Mouse (Mus musculus) v-Abl transformed pro-B cells (cell line): ENCODE results near the gene Gtf2h4.

Experiments
- in situ Hi-C, 2 experiments: fragments of 400-800 bp; cut with MboI; formaldehyde crosslinking; loops; one replicate each; pipeline ENCODE4 v1.15.1; 2025; ENCODE audit not compliant: unreplicated experiment in 2 of 2

The Gtf2h4 gene

GRCm38 (mm10) chr17:35673416-35674035 is at the start of gene Gtf2h4:
Gene Gtf2h4, minus strand, starts transcription at chr17:35673739.
- in situ Hi-C loops = no loop called here

- in situ Hi-C loops = loop anchor here (10.0 kb wide), 2 partner anchors 87 to 137 kb away; no protein-coding TSS in a partner anchor
Measured at GRCm38 (mm10) chr17:35721676-35722075, 48.1 kb upstream of the Gtf2h4 start.

- in situ Hi-C loops = loop anchor here (10.0 kb wide), 2 partner anchors 86 to 136 kb away; no protein-coding TSS in a partner anchor
Measured at GRCm38 (mm10) chr17:35720340-35720727, 46.8 kb upstream of the Gtf2h4 start.

- in situ Hi-C loops = loop anchor here (5.0 to 10.0 kb wide), 3 partner anchors 85 to 135 kb away; partner anchors contain the start of gene Gm9573 (in 1 of the 2)
Measured at GRCm38 (mm10) chr17:35719616-35720339, 46.2 kb upstream of the Gtf2h4 start.

- in situ Hi-C loops = loop anchor here in 1 of 2 experiments (5.0 kb wide), 1 partner anchor 90 kb away; the partner anchor contains the start of gene Gm9573
Measured at GRCm38 (mm10) chr17:35717080-35717479, 43.5 kb upstream of the Gtf2h4 start.

- in situ Hi-C loops = loop anchor here in 1 of 2 experiments (5.0 kb wide), 1 partner anchor 89 kb away; the partner anchor contains the start of gene Gm9573
Measured at GRCm38 (mm10) chr17:35716114-35716513, 42.6 kb upstream of the Gtf2h4 start.

GRCm38 (mm10) chr17:35710705-35711347 is 37.3 kb upstream of the Gtf2h4 start:
- in situ Hi-C loops = no loop called here

- in situ Hi-C loops = no loop called here
Measured at GRCm38 (mm10) chr17:35708611-35709010, 35.1 kb upstream of the Gtf2h4 start.

GRCm38 (mm10) chr17:35707929-35708328 is 34.4 kb upstream of the Gtf2h4 start:
- in situ Hi-C loops = no loop called here

GRCm38 (mm10) chr17:35705836-35706235 is 32.3 kb upstream of the Gtf2h4 start:
- in situ Hi-C loops = no loop called here

GRCm38 (mm10) chr17:35704621-35705464 is 31.3 kb upstream of the Gtf2h4 start, which contains the start of gene Ddr1:
Gene Ddr1, minus strand, starts transcription at chr17:35704621.
- in situ Hi-C loops = no loop called here

- in situ Hi-C loops = no loop called here
Measured at GRCm38 (mm10) chr17:35703751-35704271, 30.3 kb upstream of the Gtf2h4 start.

- in situ Hi-C loops = no loop called here
Measured at GRCm38 (mm10) chr17:35703065-35703464, 29.5 kb upstream of the Gtf2h4 start.

GRCm38 (mm10) chr17:35702605-35703004 is 29.1 kb upstream of the Gtf2h4 start:
- in situ Hi-C loops = no loop called here

GRCm38 (mm10) chr17:35701978-35702461 is 28.5 kb upstream of the Gtf2h4 start:
- in situ Hi-C loops = no loop called here

GRCm38 (mm10) chr17:35701203-35701977 is 27.9 kb upstream of the Gtf2h4 start:
- in situ Hi-C loops = no loop called here

- in situ Hi-C loops = no loop called here
Measured at GRCm38 (mm10) chr17:35700371-35700961, 26.9 kb upstream of the Gtf2h4 start.

GRCm38 (mm10) chr17:35699919-35700318 is 26.4 kb upstream of the Gtf2h4 start:
- in situ Hi-C loops = no loop called here

- in situ Hi-C loops = no loop called here
Measured at GRCm38 (mm10) chr17:35698501-35698883, 25.0 kb upstream of the Gtf2h4 start.
